Mouse (Mus musculus) layer of hippocampus, adult 9-10 months (tissue): ENCODE data around the gene Glra2.
"Not testable (repeated sequence)": the region's sequence is repeated elsewhere in the genome, so short reads cannot be mapped to it uniquely, and the experiment has no call there.

Experiments used
- DNase-seq: peaks from one replicate; pipeline ENCODE4 v3.0.0; 2022; ENCODE audit warnings: low spot score

The Glra2 gene

GRCm38 (mm10) chrX:165326939-165327698 lies at the start of gene Glra2:
Gene Glra2, minus strand, starts transcription at chrX:165327393.
- DNase-seq, result no peak

GRCm38 (mm10) chrX:165362798-165363197 lies 35.6 kb upstream of the Glra2 start:
- no peak for DNase-seq

- DNase-seq, result no peak
Observed at GRCm38 (mm10) chrX:165344611-165345010, 17.4 kb upstream of the Glra2 start.

GRCm38 (mm10) chrX:165327699-165328333 lies 623 bp upstream of the Glra2 start:
- peak; percentile 35 for DNase-seq

- peak; percentile 8 for DNase-seq
Observed at GRCm38 (mm10) chrX:165193550-165193949, 133.6 kb downstream of the Glra2 start.

- DNase-seq, result no peak
Observed at GRCm38 (mm10) chrX:165191170-165191569, 136.0 kb downstream of the Glra2 start.

- not testable (repeated sequence) for DNase-seq
Observed at GRCm38 (mm10) chrX:165182948-165183347, 144.2 kb downstream of the Glra2 start.

GRCm38 (mm10) chrX:165156549-165156948 lies 170.6 kb downstream of the Glra2 start:
- DNase-seq, result no peak

- DNase-seq, result peak; percentile 6
Observed at GRCm38 (mm10) chrX:165104171-165104570, 223.0 kb downstream of the Glra2 start.
